Mouse (Mus musculus) adrenal gland, postnatal 4 days (tissue): Measurements from ENCODE around the gene Klkb1. TPM values are rescaled to one million over a fixed set of nuclear protein-coding genes. Genes with fewer than 3 reads are reported as not detected.

ENCODE experiments used
- DNase-seq, 2 experiments: peaks; one replicate each; pipeline ENCODE4 v3.0.0; 2021 to 2022; ENCODE audit warnings: low spot score in 2 of 2, mixed read lengths in 2 of 2
- total RNA-seq, 2 experiments: library from RNA; stranded (reverse); gene quantifications; 2 replicates each; pipeline ENCODE4 v1.2.3; 2021

The Klkb1 gene
- total RNA-seq, 2 experiments from 2014 or later: 0.17 to 5.6 TPM

DNA sequence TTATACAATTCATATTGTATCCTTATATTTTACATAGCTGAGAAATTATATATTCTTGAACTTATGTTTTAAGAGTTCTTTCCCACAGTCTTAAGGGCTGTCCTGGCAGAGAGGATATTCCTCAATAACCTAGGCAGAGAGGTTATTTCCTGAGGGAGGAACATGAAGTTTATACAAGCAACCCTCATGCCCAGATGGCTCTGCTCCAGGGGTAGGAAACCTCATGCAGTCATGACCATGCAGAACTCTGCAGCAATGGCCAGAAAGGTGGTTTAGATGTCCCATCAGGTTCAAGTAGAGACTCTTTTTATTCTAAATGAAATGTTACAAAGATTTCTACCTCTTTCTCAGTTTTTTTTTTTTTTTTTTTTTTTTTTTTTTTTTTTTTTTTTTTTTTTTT is 25.6 kb downstream of the Klkb1 start:
- DNase-seq: no peak

DNA sequence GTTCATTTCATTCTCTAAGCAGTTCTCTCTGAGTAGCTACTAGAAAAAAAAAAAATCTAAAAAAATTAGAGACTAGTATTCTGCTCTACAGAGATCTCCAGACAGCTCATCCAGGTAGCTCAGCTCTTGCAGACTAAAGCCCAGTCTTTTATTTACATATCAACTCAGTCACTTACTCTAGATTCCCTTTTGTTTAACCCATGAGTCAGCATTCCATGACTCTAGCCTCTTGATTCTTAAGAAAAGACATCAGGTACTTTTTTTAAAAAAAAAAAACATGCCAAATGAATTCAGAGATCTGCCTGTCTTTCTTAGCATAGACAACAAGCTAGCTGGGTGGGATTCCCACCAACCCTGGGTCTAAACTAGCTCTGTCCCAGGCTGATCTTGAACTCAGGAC is 26.2 kb downstream of the Klkb1 start:
- DNase-seq: no peak

DNA sequence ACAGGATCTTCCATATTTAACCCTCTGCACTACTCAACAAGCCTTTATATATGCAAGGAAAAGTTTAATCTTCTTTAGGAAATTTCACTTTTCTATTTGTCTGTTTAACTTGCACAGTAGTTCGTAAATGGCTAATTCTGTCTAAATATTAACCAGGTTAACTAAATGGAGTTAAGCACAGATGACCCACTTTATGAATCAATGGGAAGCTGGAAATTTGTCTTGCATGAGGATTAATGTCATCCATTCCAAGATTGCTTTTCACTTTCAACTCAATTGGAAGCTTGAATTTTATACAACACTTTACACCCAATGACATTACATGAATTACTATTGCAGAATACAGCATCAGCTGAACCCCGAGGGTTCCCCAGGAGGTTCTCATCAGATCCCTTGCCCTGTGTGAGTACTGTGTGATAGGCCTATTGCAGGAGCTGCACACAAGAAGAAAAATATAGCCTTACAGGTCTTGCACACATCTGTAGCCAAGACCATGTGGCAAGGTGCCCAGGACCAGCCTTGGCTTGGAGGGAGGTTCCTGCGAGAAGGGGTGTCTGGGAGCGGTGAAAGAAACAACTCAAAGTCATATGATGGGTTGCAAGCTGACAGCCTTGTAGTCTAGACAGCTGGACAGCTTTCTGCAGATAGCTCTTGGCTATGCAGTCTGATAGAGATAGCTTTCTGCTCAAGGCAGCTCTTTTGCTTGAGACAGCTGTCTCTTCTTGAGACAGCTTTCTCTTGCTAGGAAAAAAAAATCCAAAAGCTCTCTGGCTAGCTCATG is 26.9 kb downstream of the Klkb1 start:
- no peak for DNase-seq

DNA sequence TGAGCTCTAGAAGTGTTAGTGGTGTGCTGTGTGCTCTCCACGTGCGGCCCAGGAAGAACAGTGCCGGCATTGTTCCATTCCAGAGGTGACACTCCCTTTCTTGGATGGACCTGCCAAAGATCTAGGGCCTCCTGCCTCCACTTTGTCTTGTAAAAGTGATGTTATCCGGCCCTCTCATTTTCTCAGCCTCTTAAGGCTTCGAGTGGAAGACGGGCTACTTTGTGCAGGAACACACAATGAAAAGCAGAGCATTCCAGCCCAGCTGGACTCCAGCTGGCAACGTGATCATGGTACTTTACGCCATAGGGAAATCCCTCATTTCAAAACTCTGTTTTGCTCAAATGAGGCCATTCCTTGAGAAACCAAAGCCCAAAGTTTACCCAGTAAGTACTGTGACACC is 27.7 kb downstream of the Klkb1 start:
- no peak for DNase-seq

DNA sequence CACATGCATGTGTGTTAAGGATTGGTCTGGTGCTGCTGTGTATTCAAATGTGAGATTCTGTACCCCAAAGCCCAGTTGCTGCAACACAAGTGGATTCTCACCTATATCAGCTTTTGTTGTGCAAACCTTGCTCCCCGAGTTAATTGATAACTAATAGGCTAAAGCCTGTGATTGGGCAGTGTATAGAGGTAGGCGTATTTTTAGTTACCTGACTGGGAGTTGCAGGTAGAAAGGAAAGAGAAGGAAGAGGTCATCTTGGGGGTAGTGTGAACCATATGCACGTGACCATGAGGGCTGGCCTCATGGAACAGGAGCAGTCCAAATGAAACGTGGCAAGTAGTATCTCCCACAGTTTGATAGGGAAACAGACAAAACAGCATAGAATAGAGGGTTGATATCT is 29.7 kb downstream of the Klkb1 start:
- no peak for DNase-seq

DNA sequence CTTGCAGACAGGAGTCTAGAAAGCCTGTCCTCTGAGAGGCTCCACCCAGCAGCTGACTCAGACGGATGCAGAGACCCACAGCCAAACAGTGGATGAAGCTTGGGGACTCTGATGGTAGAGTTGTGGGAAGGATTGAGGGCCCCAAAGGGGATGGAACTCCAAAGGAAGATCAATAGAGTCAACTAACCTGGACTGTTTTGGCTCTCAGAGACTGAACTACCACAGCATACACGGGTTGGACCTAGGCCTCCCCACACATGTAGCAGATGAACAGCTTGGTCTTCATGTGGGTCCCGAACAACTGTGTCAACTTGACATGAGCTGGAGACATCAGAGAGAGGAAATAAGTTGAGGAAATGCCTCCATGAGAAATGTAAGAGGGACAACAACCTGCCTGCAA is 31.8 kb downstream of the Klkb1 start:
- no peak for DNase-seq

DNA sequence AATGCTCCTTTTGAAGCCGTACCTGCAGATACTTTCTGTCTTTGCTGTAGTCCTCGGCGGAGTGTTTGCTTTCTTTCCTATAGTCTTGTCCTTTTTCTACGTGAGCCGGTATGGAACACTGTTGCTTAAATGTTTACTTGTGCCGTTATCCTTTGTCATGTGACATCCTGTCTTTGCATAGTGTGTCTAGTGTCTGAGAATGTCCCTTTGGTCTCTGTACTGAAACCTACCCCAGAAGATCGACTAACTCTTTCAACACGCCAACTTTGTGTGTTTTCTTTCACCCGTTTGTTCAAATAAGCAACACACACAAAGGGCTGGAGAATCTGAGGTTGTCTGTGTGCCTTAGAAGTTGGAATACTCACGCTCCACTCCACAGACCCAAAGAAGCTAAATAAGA is 32.7 kb downstream of the Klkb1 start, which contains the start of gene F11:
TSS of gene F11 (minus strand) at position 112 of the 400 bp plus-strand sequence.
- DNase-seq: no peak

DNA sequence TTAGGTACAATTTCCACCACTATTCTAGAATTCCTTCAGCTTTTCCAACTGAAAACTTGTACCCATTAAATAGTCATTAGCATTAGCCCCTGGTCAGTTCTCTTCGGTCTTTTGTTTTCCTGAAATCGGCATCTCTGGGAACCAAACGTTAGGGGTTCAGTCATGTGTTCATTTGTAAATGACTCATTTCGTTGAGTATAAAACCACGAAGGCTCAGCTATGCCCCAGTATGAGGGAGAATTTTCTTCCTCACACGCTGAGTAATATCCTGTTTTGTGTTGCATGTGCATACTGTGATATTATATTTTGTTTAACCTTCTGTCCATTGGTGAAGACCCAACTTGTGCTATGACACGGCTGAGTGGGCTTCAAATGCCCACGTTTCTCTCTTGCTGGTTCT is 36.2 kb downstream of the Klkb1 start:
- DNase-seq: no peak

DNA sequence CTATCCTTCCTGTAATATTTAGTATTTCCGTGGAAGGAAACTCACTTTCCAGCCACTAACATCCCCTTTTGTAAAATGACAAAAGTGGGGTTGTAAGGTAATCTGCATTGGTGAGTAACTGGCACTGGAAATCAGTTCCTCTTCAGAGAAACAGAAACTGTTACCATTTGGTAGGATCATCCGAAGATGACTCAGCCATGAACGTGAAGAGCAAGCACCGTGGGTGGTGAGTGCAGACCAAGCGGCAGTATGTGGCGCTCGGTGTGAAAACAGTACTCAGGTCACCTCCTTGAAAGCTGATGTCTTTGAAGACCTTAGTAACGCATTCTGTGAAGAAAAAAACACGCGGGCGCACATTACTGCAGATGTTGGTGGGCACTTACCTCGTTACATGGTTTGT is 39.6 kb downstream of the Klkb1 start:
- DNase-seq: no peak

DNA sequence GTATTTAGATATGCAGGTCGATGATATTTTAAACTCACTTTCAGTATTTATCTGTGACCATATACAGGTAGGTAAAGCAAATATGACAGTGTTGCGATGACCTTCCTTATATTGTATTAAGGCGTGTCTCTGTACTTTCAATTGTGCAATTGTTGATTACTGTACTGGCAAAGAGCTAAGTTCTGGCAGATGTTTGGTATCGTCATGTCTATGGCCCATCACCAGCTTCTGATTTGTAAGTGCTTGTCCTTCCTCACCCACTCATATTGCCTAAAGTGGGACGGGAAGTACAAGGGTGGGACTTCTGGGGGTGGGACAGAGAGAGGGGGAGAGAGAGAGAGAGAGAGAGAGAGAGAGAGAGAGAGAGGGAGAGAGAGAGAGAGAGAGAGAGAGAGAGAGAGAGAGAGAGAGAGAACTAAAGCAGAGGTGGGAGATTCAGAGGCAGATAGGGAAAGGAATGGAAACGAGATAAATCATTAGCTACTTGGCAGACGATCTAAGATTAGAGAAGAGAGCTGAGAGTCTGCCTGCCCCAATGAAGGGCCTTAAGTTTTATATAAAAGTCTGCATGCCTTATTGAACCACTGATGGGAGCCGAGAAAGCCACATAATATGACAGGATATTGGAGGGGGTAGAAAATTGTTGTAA is 40.3 kb downstream of the Klkb1 start:
- no peak for DNase-seq

DNA sequence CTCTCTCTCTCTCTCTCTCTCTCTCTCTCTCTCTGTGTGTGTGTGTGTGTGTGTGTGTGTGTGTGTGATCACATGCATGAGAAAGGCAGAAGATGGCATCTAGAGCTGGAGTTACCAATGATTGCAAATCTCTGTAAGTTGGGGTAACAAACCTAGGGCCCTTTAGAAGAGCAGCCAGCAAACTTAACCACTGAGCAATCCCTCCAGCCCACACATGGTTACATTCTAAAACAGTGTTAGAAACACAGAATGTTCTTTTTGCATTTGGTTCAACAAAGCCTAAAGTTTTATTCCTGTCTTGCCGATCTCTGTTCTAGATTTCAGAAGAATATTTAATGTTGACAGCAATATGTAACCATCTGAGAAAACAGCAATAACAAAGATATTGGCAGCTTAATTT is 41.1 kb downstream of the Klkb1 start:
- no peak for DNase-seq

DNA sequence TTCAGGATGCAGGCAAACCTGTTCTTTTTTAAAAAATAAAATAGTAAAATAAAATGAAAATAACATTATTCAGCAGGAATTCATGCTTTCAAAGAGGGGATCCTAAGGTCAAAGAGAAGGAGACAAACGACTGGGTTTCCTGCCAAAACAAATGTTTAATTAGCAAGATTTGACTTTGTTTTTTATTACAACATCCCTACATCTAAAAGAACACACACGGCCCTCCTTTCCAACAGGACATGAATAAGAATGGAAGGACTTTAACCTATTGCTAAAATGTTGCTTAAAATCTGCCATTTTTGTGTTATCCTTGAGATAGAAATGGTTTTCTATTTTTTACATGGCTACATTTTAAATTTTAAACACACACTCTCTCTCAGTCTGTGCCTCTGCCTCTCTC is 41.5 kb downstream of the Klkb1 start:
- no peak for DNase-seq

DNA sequence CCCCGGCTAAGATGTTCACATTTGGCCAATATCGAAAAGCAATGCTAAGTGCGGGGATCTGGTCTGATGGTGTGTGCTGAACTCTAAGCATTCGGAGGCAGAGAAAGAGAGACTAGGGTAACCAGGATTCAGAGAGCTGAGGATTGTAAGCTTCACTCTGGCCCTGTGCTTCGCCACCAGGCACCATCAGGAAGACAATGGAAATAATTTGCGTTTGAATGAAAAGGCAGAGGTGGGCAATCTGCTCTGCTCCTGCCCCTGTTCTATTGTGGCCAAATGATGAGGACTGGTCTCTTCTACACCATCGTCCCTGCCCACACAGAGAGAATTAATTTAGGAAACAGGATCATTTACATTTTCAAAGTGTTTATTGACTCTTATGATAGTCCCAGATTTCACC is 48.4 kb downstream of the Klkb1 start:
- DNase-seq: no peak

DNA sequence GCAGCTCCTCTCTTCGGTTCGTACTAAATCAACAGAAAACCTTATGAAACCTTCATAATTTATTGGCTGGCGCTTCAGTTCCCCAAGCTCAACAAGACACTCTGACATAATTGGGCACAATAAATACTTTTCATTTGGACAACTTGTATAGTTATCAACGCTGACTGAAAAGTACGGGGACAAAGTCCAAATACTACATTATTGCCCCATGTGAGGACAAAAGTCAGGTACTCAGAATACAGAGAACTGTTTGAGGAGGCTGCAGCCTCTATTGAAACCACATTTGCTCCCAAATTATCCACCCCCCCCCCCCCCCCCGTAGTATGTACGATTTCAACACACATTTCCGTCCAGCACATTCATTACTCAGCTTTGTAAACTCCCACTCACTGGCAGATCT is 55.3 kb downstream of the Klkb1 start:
- no peak for DNase-seq

DNA sequence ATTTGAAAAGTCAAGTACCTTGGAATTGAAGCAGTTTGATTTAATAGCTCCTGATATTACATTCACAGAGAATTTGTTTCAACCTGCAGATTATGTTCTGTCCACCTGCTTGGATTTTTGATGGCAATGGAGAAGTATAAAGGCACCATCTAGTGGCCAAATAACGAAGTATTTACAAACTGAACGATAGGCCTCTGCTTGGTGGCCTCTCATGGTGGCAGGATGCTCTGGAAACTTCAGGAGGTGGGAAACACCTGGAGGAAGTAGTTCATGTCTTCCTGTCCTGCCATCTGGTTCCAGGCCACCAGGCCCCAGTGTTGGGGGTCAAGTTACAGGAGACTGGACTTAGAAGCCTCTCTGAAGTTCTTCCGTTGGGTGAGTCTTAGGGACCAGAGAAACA is 56.4 kb downstream of the Klkb1 start:
- DNase-seq: no peak

DNA sequence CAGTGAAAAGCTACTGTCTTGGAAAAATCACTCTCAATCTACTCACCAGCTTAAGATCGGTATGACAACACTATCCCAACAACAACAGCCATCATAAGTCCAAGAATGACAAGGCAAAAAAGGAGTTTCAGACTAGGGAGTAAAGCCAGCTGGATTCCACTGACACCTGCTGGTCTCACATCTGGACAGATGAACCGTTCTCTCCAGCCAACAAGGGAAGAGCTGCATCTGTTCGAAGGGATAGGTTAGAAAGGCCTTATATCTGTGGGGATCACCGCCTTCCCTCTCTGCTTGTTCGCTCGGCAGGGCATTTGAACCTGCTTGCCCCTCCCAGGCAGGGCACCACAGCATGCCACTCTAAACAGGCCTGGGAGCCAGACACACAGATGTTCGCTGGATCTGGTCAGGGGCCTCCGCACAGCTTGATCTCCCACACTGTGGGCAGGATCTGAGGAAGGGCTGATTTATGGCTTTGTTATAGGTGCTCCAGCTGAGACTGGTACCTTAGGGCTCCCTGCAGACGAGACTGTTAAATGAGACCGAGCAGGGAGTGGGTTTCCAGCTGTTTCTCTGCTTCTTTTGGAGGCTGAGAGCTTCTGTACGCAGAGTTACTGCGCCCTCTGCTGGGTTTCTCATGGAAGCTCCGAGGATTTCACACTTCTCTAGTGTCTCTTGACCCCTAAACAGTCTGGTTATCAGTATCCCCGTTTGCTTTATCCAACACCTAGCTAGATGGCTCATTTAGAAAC is 58.3 kb downstream of the Klkb1 start:
- DNase-seq: peak in 1 of 2 experiments; percentile 5

DNA sequence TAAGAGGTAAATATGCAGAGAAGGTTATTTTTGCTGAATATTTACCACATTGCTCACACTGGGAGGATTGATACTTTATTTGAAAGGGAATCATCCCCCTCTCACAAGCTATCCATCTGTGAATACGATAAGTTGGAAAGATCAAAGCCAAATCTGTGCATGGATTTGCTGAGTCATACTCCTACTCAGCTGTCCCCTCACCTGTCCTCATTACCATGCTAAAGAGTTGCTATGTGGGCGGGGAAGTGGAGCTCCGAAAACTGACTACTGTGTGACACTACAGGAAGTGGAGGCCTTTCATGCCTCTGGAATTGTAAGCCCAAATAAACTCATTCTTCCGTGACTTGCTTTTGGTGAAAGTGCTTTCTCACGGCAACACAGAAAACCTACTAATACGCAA is 59.4 kb downstream of the Klkb1 start:
- DNase-seq: no peak

DNA sequence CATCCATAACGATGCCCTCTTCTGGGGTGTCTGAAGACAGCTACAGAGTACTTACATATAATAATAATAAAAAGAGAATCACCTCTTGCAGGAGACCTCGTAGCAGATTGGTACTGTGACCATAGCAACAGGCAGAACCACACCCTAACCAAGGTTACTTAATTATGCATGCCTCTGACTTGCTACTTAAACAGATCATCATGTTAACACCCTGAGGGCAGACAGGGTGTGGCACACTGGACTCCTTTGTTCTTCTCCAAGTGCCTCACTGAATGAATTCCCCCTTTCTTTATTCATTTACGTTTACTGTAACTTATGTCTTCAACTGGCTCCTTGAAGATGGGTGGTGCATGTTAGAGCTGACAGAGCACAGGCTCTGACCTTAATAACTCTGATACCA is 61.4 kb downstream of the Klkb1 start:
- DNase-seq: no peak
